Mouse (Mus musculus) midbrain, postnatal 0 days (tissue): Measurements from ENCODE around the gene Ackr4. TPM values are rescaled to one million over a fixed set of nuclear protein-coding genes. Genes with fewer than 3 reads are reported as not detected.
A peak's percentile ranks its signal among the peaks of the same experiment; 100 is the strongest.

Experiments
- ATAC-seq: fragments of 200-750 bp; cut with Nextera tagmentation; 2 replicates; pipeline ENCODE4 v1.8.0; 2017; ENCODE audit warnings: moderate number of reproducible peaks, mild to moderate bottlenecking, moderate TSS enrichment, moderate library complexity; ENCODE audit not compliant: low FRiP score
- DNase-seq: peaks from one replicate; pipeline ENCODE4 v3.0.0-alpha.2; 2015; ENCODE audit warnings: low spot score
- H3K27ac ChIP-seq: fragments of 300-500 bp; sonication (generic); 2 replicates; pipeline ENCODE4 v1.5.1; 2014; ENCODE audit warnings: low read depth, mild to moderate bottlenecking, low read length, mixed read lengths
- H3K27me3 ChIP-seq: fragments of 300-500 bp; sonication (generic); 2 replicates; pipeline ENCODE4 v1.6.1; 2014; ENCODE audit warnings: low read length, control low read depth, mixed read lengths; ENCODE audit not compliant: insufficient read depth
- H3K36me3 ChIP-seq: fragments of 300-500 bp; sonication (generic); 2 replicates; pipeline ENCODE4 v1.6.1; 2014; ENCODE audit warnings: low read length, control low read depth, mixed read lengths; ENCODE audit not compliant: insufficient read depth
- H3K4me1 ChIP-seq: fragments of 300-500 bp; sonication (generic); 2 replicates; pipeline ENCODE4 v1.6.1; 2014; ENCODE audit warnings: mild to moderate bottlenecking, control low read depth, antibody characterized with exemption, low read length, mixed read lengths; ENCODE audit not compliant: insufficient read depth
- H3K4me2 ChIP-seq: fragments of 300-500 bp; sonication (generic); 2 replicates; pipeline ENCODE4 v1.6.1; 2014; ENCODE audit warnings: low read depth, mild to moderate bottlenecking, low read length, mixed read lengths; ENCODE audit not compliant: poor library complexity, severe bottlenecking
- H3K4me3 ChIP-seq: fragments of 300-500 bp; sonication (generic); 2 replicates; pipeline ENCODE4 v1.5.1; 2014; ENCODE audit warnings: low read depth, mild to moderate bottlenecking, low read length, moderate library complexity
- H3K9ac ChIP-seq: fragments of 300-500 bp; sonication (generic); replicated peaks from 2 replicates; pipeline ENCODE4 v1.6.1; 2014; ENCODE audit warnings: mild to moderate bottlenecking, low read length, moderate library complexity, mixed read lengths; ENCODE audit not compliant: poor library complexity, severe bottlenecking
- H3K9me3 ChIP-seq: fragments of 300-500 bp; sonication (generic); 2 replicates; pipeline ENCODE4 v1.6.1; 2016; ENCODE audit warnings: low read length, control low read depth
- CTCF ChIP-seq: IDR thresholded peaks from 2 replicates; pipeline ENCODE4 v1.5.1; 2016; ENCODE audit warnings: antibody characterized with exemption, mild to moderate bottlenecking
- WGBS: fragments of 180-500 bp; shearing (Covaris S2); extraction: QIAGEN DNeasy Blood & Tissue Kit; methylation state at CpG from one replicate; pipeline ENCODE4 v1.1.7; 2014; 5-methylcytosine and 5-hydroxymethylcytosine counted together
- polyA plus RNA-seq: library from polyadenylated mRNA; unstranded; fragments of >200 nt; fragmentation: Nextera tagmentation; extraction: Ambion mirVana; gene quantifications from 2 replicates; pipeline ENCODE4 v1.2.1, GENCODE M21; 2015
- total RNA-seq: library from RNA; depleted of rRNA; stranded (reverse); fragments of >200 nt; gene quantifications from 2 replicates; pipeline ENCODE4 v1.2.3, GENCODE M21; 2014

The Ackr4 gene
- total and polyA plus RNA-seq, 2 experiments from 2014 or later = 0.38 to 0.86 TPM

DNA sequence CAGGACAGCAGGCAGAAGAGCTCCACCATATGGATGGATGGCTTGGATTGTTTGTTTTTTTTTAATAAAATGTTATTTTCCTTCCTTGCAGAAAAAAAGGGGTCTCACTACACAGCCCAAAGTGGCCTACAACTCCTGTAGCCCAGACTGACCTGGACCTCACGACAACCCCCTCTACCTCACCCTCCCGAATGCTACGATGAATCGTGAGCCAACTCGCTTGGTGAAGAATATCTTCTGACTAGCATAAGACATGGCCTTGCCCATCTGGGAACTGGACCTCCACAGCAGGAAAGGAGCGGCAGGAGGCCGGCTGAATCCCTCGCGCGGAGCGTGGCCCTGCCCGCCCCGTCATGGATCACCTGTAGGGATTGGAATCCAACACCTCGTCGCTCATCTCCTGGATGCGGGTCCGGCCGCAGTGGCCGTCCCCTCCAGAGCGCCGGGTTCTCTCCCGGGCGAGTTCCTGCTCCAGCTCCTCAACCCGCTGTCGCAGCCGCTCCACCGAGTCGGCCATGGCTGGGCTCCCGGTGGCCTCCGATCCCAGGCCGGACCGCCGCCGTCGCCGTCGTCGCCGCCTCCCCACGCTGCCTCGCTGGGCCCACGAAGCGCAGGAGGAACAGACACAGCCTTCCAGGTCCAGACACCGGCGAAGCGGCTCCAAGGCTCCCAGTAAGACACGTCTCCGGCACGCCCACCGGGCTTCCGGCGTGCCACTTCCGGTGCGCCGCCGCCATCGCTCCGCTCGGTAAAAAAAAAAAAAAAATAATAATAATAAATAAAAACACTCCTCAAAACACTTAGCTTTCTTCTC is 64.1 kb downstream of the Ackr4 start, which contains the start of gene Uba5:
Gene Uba5, minus strand, starts transcription at position 705 of the 814 bp plus-strand sequence.
- Histone ChIP-seq H3K27me3 (no peaks in the 10 kb centered on the region), H3K27ac (peak within 1 kb of the TSS; percentile 80), H3K4me2 (peak within 1 kb of the TSS; percentile 83), H3K9ac (peak within 1 kb of the TSS; percentile 85), H3K36me3 (peaks cover 19% of the 10 kb centered on the region), H3K9me3 (no peaks in the 10 kb centered on the region), H3K4me1 (peaks cover 14% of the 10 kb centered on the region), H3K4me3 (peak within 1 kb of the TSS; percentile 99)
- ATAC-seq (peak; percentile 83), DNase-seq (peak; percentile 85)
- 1% methylated on average over 57 of the region's 59 CpGs for WGBS
- TF ChIP-seq CTCF = no peak

DNA sequence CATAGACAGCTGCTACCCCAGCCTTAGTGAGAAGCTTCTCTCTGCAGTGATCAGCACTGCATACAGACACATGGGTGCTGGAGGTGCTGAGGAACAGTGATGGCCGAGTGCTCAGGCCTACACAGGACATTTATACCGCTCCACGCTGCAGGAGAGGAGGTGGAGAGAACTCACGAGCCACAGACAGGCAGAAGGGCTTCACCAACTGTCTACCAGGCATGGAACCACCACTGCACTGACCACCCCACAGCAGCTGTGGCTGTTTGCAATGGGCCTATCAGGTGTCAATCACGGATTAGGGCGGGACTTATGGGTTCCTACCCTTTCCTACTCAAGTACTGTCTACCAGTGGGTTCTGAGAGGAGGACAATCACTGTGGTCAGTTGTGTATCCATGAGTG is 75.7 kb downstream of the Ackr4 start:
- Histone ChIP-seq H3K4me1 (no peaks in the 10 kb centered on the region), H3K27ac (no peak overlapping the region), H3K9ac (no peak overlapping the region), H3K36me3 (peaks cover 83% of the 10 kb centered on the region), H3K27me3 (no peaks in the 10 kb centered on the region), H3K9me3 (no peaks in the 10 kb centered on the region), H3K4me3 (no peak overlapping the region), H3K4me2 (no peak overlapping the region)
- no peak for DNase-seq
- no peak for TF ChIP-seq CTCF
- no peak for ATAC-seq
- WGBS = 93% methylated on average over 6 of the region's 6 CpGs

GRCm38 (mm10) chr9:104043676-104044075 is 83.1 kb downstream of the Ackr4 start:
- Histone ChIP-seq H3K9ac (no peak overlapping the region), H3K4me3 (no peak overlapping the region), H3K4me2 (no peak overlapping the region), H3K9me3 (no peaks in the 10 kb centered on the region), H3K27me3 (no peaks in the 10 kb centered on the region), H3K36me3 (peaks cover 35% of the 10 kb centered on the region), H3K27ac (no peak overlapping the region), H3K4me1 (no peaks in the 10 kb centered on the region)
- DNase-seq = no peak
- no peak for ATAC-seq
- TF ChIP-seq CTCF = no peak
- 85% methylated on average over 4 of the region's 4 CpGs for WGBS

DNA sequence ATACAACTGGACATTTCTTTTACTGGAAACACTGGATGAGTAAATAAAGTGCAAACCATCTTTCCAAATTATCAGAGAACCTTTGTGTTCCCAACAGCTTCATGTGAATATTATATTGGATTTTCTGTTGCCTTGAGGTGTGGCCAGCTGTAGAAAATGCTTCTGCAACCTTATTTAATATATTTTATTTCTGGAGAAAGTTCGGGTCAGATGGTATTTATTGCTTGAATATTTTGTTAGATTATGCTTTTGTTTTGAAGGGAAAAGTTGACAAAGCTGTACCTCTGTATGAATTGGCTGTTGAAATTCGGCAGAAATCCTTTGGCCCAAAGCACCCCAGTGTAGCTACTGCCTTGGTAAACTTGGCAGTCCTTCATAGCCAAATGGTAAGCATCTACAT is 86.4 kb downstream of the Ackr4 start, which contains the start of gene Gm28305:
Gene Gm28305, plus strand, starts transcription at position 301 of the 400 bp plus-strand sequence.
- H3K4me2 ChIP-seq = no peak within 1 kb of the TSS
- H3K36me3 ChIP-seq = peaks cover 32% of the 10 kb centered on the region
- no peak for TF ChIP-seq CTCF
- ATAC-seq (no peak), DNase-seq (no peak)
- H3K4me3 ChIP-seq = no peak within 1 kb of the TSS
- H3K27me3 ChIP-seq = no peaks in the 10 kb centered on the region
- no peak within 1 kb of the TSS; the same call in 1 of the 2 replicates for H3K9ac ChIP-seq
- H3K9me3 ChIP-seq = no peaks in the 10 kb centered on the region
- whole genome bisulfite sequencing = 70% methylated on average over 2 of the region's 2 CpGs
- no peak within 1 kb of the TSS for H3K27ac ChIP-seq
- H3K4me1 ChIP-seq = no peaks in the 10 kb centered on the region

DNA sequence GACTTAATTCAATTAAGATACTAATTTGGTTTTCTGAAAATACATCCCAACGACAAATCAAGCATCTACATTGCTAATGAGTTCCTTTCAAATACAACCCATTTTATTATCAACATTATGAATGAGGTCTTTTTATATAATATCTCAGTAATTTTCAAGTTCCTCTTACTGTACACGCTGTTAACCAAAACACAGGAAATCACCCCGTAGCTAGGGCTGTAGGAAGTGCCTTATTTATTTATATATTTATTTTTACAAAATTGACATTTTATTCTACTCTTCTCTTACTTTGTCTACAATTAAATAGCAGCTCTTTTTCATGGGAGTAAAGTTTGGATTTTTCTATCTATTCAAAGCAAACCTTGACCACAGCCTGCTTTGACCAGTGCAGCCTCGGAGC is 87.0 kb downstream of the Ackr4 start:
- Histone ChIP-seq H3K27me3 (no peaks in the 10 kb centered on the region), H3K4me3 (no peak overlapping the region), H3K4me1 (no peaks in the 10 kb centered on the region), H3K36me3 (peaks cover 29% of the 10 kb centered on the region), H3K4me2 (no peak overlapping the region), H3K9me3 (no peaks in the 10 kb centered on the region), H3K9ac (no peak overlapping the region; the same call in 1 of the 2 replicates), H3K27ac (no peak overlapping the region)
- TF ChIP-seq CTCF = no peak
- 91% methylated on average over 4 of the region's 4 CpGs for WGBS
- DNase-seq = no peak
- no peak for ATAC-seq

DNA sequence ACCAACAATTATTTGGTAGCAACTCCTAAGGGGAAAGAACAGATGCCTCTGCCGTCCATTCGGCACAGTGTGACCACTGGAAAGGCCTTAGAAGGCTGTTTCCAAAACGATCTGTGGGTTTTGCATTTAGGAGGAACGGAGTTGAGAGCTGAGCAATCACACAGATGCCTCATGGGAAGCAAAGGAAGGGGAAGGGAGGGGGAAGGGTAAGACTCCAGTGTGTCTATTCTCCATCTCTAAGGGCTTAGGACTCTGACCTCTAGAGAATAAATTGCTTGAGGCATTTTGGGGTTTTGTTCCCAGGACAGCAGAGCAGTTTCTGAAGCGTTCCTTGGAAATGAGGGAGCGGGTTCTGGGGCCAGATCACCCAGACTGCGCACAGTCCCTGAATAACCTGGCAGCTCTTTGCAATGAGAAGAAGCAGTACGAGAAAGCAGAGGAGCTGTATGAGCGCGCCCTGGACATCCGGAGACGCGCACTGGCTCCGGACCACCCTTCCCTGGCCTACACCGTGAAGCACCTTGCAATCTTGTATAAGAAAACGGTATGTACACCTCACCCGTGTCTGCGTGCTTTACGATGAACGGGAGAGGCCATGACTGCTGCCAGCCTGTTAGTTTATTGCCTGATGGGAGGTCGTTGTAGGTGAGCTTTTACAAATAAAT is 87.6 kb downstream of the Ackr4 start:
- peaks cover 30% of the 10 kb centered on the region for H3K36me3 ChIP-seq
- no peaks in the 10 kb centered on the region for H3K9me3 ChIP-seq
- WGBS = 91% methylated on average over 21 of the region's 21 CpGs
- DNase-seq = no peak
- H3K27me3 ChIP-seq = no peaks in the 10 kb centered on the region
- no peak for TF ChIP-seq CTCF
- H3K27ac ChIP-seq = no peak overlapping the region
- H3K9ac ChIP-seq = no peak overlapping the region
- no peak overlapping the region for H3K4me2 ChIP-seq
- H3K4me3 ChIP-seq = no peak overlapping the region
- ATAC-seq = no peak
- H3K4me1 ChIP-seq = no peaks in the 10 kb centered on the region
